Mouse (Mus musculus) erythroblast, embryonic 14.5 days (primary cell): ENCODE measurements around the gene Slc29a1.

Source experiments
- GATA1 ChIP-seq: IDR thresholded peaks from 2 replicates; pipeline ENCODE4 v1.6.1; 2012; ENCODE audit warnings: low read length, inconsistent platforms, mixed read lengths
- TAL1 ChIP-seq: IDR thresholded peaks from 3 replicates; pipeline ENCODE4 v1.6.1; 2012; ENCODE audit warnings: low read length, inconsistent platforms, mixed read lengths

DNA sequence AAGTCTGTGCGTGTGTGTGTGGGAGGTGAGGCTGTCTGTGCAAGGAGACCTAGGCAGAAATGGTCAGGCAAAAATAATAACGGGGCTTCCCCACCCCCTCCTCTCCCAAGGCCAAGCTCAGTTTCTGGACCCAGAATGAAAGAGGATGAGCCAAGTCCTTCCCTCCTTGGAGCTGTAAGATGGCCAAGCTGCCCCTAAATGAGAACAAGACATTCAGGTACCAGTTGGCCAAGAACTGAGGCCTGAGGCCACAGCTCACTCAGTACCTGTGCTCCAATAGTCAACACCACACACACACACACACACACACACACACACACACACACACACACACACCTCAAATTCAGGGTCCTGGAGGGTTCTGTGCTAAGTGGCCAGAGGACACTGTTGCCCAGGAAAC lies 56.7 kb downstream of the Slc29a1 start:
- TF ChIP-seq GATA1 = no peak
- no peak for TF ChIP-seq TAL1
